Mouse (Mus musculus) liver (tissue): ENCODE results near the gene Fscn3.

Experiments
- DNase-seq: peaks from one replicate; pipeline ENCODE4 v3.0.0-alpha.2; 2020; ENCODE audit warnings: mixed read lengths

The Fscn3 gene

DNA sequence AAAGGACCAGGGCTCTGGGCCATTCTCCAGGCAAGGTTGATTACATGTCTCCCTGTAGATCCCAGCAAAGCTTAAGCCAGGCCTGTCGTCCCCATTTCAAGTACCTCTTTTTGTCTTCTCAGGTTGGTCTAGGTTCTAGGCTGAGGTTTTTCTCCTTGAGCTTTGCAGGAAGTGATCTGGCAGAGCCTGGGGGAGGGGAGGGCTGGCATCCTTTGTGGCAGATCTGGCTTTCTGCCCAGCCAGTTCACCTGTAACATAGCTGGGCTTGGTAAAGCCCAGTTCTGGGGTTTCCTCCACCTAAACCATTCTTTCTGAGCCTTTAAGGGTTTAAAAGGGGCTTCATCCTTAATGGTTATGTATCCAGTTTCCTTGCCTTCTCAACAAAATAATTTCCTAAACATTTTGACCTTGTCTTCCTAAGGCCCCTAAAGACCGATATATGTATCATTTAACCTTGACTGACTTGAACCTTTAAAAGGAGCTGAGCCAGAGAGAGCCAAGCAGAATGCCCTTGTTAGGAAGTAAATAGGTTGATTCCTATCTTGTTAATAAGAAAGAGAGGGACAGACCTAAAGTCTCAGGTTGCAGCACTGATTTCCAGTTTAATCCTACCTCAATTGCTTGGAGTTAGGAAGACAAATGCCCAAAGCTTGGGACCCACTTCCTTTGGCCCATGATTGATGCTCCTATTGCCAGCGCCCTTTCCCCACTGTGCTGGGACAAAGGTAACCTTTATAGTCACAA lies at the start of gene Fscn3:
Gene Fscn3 (plus strand): TSS at position 694 of the 744 bp plus-strand sequence.
- no peak for DNase-seq

DNA sequence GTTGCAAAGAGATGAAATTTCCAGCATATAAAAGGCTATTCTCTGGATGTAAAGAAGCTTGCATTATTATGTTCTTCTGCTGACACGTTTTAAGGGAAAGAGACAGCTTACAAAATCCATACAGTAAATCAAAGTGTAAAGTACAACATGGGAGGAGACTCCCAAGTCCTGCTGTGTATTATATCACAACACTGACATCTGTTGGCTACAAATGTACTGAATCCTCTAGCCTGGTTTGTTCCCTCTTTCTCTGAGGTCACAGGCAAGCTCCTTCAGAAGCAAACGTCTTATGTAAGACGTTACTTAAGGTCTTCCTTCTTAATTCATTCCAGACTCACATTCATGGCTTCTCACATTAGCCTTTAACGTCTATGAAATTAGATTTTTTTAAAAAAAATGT lies 45.6 kb upstream of the Fscn3 start:
- DNase-seq = no peak

DNA sequence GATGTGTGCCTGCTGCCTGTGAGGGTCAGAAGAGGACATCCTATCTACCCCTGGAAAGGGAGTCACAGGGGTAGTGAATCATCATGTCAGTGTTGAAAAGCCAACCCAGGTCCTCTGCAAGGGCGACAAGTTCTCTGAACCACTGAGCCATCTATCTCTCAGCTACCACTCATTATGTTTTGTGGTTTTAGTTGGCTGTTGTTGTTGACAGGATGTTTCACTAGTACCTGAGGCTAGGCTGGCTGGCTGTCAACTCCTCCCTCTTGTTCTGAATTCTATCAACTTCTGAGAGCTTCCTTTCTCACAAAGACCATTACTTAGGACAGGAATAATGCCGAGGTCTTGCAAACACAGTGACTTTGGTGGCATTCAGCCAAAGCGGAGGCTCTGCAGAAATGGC lies 42.4 kb upstream of the Fscn3 start:
- DNase-seq = no peak

DNA sequence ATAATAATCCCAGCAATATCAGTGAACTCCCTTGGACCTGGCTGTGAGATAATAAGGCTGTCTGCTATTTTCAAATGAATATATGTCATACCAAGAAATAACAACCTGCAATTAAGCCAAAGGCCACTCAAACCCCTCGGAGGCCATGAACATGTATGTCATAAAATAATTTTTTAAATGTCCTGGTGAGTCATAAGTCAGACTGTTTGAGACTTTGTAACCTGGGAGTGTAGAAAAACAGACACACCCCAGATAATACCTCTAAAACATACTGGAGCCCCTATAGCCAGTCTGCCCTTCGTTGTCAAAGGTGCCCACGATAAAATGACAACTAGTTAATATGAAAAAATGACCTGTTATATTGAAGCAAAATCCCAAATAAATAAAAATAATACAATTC lies 38.6 kb upstream of the Fscn3 start:
- no peak for DNase-seq

DNA sequence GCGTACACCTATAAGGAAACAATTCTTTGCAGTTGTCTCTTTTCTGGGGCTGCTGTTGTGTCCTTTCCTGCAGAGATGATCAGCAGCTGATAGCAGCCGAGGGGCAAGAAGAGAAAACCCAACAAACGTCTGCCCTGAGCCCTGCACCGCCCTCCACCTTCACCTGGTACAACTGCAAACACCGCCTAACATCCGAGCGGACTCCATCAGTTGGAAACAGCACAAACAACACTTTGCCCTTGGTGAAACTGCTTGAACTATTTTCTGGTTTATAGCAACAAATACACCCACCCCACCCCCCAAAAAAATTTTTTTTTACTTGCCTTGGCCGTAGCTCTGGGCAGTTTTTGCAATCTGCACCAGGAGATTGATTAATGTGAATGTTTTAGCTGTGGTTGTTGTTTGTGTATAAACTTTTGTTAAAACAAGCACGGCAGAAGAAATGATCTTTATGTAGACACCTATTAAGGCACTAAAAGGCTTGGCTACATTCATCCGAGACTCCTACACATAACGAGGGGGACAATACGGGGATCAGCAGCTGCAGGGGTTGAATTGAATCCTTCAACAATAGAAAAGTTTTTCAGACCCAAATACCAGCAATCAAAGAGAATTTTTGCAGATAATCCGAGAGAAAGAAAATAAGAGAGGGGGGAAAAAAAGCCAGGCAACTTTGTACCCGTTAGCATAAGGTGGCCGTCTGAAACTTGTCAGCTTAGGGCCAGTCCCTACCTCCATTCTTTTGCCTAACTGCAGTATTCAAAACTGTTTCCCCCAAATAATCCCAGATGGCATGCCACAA lies 31.3 kb upstream of the Fscn3 start:
- DNase-seq = no peak

DNA sequence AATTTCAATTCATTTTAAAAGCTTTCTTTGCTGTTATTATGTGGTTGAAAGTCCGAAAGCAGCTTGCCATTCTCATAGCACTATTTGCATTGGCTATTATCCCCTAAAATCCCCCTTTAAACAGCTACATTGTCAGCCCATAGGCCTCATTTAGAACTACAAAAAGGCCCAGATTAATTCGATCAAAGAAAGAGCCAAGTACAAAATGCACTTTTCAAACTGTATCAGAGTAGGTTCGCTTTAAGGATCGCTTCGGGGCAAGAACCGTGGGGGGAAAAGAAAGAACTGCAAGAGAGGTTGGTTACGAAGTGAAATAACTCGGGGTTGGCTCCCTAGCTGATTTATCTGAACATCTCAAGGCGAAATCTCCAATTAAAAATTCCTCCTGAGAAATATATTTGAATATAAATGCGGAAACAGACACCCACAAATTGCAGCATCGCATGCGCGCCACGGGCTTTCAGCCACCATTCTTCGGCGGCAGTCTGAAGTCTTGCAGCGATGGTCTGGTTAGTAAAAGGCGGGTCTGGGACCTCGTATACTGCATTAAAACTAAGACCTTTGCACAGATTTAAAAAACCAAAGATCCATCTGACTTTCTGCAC lies 30.6 kb upstream of the Fscn3 start:
- no peak for DNase-seq

DNA sequence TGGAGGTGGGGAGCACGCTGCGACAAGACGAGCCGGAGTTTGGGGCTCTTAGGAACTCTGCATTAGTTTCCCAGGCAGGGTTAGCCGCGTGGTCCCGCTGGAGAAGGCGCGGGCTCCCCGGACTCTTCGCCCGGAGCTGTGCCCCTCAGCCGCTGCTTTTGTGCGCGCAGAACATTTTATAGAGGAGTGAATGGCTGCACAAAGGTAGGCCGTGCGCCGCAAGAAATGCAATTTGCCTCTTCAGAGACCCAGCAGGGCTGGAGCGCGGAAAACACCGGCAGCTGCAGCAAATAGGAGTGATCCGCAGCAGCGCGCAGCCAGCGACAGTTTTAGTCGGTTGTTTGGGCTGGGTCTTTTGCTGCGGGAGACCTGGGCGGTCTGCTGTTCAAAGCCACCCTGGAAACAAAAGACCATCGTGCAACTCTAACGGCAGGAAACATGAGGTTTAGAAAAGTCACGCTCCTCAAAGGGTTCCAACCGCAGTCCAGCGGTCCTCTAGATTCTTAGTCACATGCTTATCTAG lies 29.8 kb upstream of the Fscn3 start, which contains the start of gene Zfp800:
Gene Zfp800 (minus strand): TSS at position 325 of the 523 bp plus-strand sequence.
- no peak for DNase-seq

DNA sequence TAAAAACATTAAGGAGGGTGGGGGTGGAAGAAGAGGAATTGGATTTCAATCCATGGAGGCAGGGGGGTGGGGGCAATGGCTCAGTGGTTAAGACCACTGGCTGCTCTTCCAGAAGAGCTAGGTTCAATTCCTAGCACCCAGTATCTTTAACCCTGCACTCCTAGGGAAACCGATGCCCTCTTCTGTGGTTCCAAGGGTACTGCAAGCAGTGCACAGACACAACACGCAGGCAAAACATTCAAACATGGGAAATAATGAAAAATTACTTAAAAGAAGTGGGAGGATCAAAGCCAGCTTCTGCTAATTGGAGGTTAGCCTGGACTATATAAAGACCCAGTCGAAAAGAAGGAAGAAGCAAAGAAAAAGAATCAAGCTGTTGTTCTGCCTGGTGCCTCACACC lies 28.9 kb upstream of the Fscn3 start:
- no peak for DNase-seq

DNA sequence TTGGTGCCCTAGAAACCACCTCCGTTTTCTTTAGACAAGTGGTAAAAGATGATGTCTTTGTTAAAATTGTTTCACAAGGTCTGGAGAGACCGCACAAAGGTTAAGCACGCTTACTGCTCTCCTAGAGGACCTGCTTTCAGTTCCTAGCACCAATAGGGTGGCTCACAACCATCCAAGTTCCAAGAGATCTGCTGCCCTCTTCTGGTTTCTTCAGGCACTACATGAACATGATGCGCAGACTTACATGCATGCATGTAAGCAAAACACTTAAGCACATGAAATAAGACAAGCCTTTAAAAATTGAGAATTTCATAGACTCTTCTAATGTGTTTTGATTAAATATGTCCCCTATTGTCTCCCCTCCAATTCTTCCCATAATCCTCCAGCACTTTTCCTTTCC lies 27.8 kb upstream of the Fscn3 start:
- peak; percentile 25 for DNase-seq

DNA sequence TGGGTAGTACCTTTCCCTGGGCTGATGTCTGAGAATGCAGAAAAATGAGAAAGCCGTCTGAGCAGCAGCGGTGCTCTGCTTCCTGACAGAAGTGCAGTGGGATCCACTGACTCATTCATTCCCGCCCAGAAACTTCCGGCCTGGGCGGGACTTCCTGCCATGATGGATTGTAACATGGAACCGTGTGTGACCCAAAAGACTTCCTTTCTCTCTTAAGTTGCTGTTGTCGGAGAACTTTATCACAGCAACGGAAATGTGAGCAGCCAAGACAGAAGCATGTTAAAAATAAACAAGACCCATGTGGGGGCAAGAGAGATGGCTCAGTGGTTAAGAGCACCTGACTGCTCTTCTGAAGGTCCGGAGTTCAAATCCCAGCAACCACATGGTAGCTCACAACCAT lies 17.5 kb upstream of the Fscn3 start:
- DNase-seq = no peak

DNA sequence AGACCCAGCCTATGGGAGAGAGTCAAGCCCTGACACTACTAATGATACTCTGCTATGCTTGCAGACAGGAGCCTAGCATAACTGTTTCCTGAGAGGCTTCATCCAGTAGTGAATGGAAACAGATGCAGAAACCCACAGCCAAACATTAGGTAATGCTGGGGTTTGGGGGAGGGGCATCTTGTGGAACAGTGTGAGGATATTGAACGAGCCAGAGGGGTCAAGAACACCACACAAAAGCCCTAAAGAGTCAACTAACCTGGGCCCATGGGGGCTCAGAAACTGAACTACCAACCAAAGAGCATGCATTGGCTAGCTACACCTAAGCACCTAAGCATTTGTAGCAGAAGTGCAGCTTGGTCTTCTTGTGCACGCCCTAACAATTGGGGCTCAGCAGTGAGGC lies 16.4 kb upstream of the Fscn3 start:
- no peak for DNase-seq

DNA sequence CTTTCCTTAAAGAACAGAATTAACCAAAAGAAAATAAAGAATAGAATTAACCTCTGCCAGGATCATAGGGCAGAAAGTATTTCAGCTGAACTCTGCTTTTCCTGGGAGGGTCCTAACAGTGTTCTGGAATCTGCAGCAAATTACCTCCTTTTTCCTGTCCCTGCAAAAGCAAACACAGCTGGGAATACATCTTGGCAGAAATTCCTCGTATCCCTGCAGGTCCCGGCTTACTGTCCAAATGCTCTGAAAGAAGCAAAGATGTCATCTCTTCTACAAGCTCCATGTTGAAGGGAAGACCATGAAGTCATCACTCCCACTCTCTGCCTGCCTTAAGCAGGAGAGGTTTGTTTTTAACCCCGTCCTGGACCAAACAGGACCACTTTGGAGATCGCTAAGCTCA lies 10.6 kb upstream of the Fscn3 start:
- no peak for DNase-seq

DNA sequence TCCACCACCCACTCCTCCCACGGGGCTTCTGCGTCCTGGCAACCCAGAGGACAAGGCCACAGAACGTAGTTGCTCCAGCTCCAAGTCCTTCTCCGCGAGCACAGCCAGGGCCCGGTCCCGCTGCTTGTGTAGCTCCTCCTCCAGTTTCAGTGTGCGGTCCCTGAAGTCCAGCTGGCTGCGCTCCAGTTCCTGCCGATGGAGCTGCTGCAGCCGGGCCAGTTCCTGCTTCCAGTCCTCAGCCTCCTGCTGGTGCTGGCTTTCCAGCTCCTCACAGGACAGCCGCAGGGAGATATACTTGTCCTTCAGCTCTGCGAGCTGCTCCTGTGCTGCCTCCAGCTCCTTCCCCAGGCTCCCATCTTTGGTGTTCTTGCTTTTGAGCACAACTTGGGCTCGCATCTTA lies 9.1 kb upstream of the Fscn3 start:
- DNase-seq = no peak

DNA sequence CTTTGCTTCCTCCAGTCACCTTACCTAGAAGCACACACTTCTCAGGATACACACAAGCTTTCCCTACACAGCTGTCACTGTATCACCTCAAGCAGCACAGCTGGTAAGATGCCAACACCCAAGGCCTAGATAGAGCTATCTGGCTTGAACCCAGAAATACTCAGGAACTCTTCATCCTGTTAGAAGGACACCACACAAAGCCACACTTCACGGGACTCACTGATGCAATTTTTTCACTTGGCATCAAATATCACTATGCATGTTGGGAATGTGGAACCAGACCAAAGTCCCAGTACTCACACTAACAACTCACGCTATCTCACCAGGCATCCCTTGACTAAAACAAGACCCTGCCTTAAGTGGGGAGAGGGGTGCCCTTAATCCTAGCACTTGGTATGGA lies 7.9 kb upstream of the Fscn3 start:
- no peak for DNase-seq

DNA sequence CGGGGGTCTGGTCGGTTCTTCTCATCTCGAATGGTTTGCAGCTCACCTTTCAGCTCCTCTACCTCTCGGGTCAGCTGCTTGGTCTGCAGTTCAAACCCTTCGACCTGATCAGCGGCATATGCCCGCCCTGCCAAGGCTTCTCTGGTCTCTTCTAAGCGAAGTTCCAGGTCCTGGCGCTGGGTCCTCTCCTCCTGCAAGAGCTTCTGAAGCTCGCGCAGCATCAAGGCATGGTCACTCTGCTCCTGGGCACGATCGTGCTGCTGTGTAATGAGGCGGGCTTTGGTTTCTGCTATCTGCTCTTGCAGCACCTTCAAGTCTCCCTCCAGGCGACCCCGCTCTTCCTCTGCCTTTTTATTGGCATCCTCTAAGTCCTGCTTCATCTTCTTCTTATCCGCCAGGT lies 7.2 kb upstream of the Fscn3 start:
- no peak for DNase-seq

DNA sequence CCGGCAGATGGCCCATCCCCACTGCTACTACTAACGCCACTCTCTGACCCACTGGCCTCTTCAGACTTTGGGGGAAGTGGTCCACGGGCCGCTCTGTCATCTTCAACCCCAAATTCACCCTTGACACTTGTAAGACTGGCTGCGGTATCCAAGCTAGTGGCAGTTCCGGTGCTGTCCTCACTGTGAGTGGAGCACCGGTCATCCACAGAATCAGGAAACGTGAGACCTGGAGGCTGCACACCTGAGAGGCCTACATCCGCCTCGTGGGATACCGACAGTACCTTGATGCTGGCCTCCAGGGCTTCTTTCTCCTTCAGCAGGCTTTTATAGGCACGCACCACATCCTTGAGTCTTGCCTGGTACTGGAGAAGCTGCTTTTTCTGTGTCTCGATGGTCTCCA lies 6.7 kb upstream of the Fscn3 start:
- no peak for DNase-seq

DNA sequence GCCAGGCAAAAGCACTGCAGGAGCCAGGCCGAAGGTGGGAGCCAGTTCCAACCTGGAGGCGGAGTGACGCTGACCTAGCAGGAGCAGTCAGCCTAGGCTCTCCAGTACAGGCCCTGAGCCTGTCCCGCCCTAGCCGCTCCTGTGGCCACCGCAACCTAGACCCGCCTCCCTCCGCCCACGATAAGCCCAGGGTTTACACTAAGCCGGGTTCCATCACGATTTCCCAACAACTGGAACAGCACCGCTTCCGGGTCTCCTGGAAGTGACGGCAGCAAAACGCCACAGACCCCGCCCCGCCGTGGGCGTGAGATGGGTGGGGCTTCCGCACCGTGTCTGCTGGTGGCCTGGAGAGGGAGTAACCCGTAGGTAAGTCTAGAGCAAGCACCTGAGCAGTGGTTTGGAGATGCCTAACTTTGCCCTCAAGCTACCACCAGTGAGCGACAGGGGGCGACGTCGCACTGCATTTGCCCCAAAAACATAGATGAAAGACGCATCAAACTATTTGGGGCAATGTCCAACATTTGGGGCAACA lies 6.1 kb upstream of the Fscn3 start:
- peak; percentile 98 for DNase-seq

DNA sequence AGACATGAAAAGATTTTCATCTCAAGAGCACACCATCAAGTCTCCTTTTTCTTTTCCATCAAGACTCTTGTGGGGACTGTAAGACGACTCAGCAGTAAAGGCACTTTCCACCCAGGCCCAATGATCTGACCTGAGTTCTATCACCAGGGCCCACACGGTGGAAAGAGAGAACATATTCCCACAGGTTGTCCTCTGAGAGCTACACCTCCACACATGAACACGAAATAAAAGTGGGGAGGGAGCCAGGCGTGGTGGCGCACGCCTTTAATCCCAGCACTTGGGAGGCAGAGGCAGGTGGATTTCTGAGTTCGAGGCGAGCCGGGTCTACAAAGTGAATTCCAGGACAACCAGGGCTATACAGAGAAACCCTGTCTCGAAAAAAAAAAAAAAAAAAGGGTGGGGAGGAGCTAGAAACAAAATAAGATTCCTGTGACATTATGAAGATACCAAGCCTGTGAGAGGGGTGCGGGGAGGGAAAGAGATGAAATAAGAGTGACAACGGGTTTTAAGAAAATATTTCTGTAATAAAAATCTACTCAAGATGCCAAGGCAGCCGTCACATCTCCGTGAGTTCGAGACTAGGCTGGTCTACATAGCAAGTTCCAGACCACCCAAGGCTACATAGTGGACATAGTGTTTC lies 4.8 kb upstream of the Fscn3 start:
- DNase-seq = no peak

DNA sequence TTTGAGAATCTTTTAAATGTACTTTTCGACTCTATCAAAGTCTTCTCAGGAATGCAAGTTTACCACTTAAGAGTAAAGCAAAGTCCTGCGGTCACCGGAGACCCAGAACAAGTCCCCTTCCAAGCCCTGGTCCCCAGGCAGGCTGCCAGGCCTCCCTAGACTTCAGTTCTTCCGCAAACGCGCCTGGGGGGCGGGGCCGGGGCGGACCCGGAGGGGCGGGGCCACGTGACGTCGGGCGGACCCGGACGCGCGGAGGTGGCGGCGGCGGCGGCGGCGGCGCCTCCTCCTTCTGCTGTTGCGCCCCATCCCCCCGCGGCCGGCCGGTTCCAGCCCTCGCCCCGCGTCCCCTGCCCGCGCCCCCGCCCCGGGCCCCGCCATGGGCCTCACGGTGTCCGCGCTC lies 4.3 kb upstream of the Fscn3 start, which contains the start of gene Arf5:
Gene Arf5 (plus strand): TSS at position 248 of the 400 bp plus-strand sequence.
- DNase-seq = peak; percentile 97

DNA sequence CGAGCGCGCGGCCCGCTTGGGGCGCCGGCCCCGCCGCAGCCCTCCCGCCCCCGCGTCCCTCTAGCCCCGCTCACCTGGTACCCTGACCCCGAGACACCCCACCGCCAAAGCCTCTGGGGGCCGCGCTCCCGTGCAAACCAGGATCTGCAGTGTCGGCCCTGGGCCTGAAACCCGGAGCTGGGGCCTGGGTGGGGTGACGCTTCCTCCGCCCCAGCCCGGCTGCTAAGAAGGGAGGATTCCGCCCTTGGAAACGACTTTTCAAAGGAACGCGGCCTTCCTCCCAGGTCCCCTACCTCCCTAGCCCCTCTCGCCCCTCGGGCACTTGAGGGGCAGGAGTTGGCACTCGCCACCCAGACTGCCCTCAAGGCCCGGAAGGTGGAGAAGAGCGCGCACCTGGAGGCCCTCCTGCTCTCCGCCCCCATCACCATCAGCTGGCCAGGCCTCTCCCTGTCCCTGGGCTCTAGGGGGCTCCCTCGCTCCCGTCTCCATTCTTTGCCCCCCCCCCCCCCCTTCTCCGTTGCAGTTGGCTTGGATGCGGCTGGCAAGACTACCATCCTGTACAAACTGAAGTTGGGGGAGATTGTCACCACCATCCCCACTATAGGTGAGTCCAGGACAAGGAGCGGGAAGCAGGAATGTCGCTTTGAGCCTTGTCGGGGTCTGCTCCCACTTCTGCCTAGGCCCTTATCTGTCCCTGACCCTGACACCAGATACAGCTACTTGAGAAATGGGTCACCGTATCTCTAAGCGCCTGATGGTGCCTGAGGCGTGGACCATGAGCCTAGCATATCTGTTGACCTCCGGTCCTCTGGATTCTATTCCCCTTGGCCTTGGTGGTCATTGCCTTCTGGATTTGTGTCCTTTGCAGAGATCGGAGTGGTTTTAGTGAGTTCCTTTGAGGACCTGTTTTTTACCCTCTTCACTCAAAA lies 3.6 kb upstream of the Fscn3 start:
- peak; percentile 84 for DNase-seq

DNA sequence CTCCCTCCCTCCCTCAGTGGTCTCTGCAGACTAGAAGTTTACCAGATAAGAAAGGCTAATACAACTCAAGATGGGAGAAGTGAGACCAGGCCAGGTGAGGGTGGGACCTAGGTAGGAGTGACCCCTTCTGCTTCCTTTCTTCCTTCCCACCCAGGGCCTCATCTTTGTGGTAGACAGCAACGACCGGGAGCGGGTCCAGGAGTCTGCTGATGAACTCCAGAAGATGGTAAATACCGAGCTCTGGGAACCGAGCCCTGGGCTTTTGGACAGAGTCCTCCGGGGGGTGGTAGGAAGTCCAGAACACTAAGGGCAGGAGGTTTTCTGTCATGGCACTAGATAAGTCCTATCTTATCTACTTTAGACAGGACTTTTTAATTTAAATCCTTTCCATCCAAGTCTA lies 2.6 kb upstream of the Fscn3 start:
- peak; percentile 37 for DNase-seq

DNA sequence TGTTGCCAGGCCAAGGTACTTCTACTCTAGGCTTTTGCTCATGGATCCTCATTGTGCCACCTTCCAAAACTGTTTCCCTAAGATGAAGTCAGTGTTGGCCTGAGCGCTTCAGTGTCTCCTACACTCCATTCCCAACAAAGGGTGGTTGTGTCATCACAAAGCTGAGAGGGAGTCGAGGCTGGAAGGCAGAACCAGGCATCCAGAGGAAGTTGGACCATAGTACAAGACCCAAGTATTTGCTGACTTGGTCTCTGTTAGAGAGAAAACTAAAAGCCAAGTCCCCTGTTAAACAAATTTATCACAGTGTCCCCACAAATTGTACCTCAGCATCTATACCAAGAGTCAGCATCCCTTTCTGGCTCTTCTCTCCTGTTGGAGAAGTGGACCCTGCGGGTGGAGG lies 701 bp downstream of the Fscn3 start, which contains the start of gene Gcc1:
Gene Gcc1 (minus strand): TSS at position 101 of the 400 bp plus-strand sequence.
- no peak for DNase-seq
